Mouse (Mus musculus) liver, embryonic 14.5 days (tissue): ENCODE results near the gene Gngt2. TPM values are rescaled to one million over a fixed set of nuclear protein-coding genes. Genes with fewer than 3 reads are reported as not detected.

Experiments used
- ATAC-seq: fragments of 200-750 bp; cut with Nextera tagmentation; 2 replicates; pipeline ENCODE4 v1.8.0; 2017; ENCODE audit warnings: moderate number of reproducible peaks, mild to moderate bottlenecking, moderate library complexity; ENCODE audit not compliant: insufficient read depth
- DNase-seq, 3 experiments: peaks; one replicate each; pipeline ENCODE4 v3.0.0-alpha.2; 2012 to 2013; ENCODE audit warnings: low read depth in 3 of 3, low spot score in 3 of 3
- H3K27ac ChIP-seq: fragments of 300-500 bp; sonication (generic); 2 replicates; pipeline ENCODE4 v1.5.1; 2014; ENCODE audit warnings: moderate library complexity, mild to moderate bottlenecking, control low read depth, inconsistent platforms
- H3K27me3 ChIP-seq: fragments of 300-500 bp; sonication (generic); 2 replicates; pipeline ENCODE4 v1.6.1; 2014; ENCODE audit warnings: mild to moderate bottlenecking, low read length, moderate library complexity; ENCODE audit not compliant: control insufficient read depth, insufficient read depth
- H3K36me3 ChIP-seq: fragments of 300-500 bp; sonication (generic); replicated peaks from 2 replicates; pipeline ENCODE4 v1.6.1; 2014; ENCODE audit warnings: low read depth; ENCODE audit not compliant: control insufficient read depth, insufficient read depth
- H3K4me1 ChIP-seq, 2 experiments: fragments of 200-500 bp in 1 of 2; fragments of 300-500 bp in 1 of 2; sonication (generic) in 1 of 2; replicated peaks; 2 replicates each; pipeline ENCODE4 v1.6.1; 2012 to 2014; ENCODE audit warnings: antibody characterized with exemption in 1 of 2, inconsistent platforms in 1 of 2, low read length in 1 of 2; ENCODE audit not compliant: control insufficient read depth in 2 of 2, insufficient read depth in 2 of 2
- H3K4me2 ChIP-seq: fragments of 300-500 bp; sonication (generic); 2 replicates; pipeline ENCODE4 v1.6.1; 2014; ENCODE audit warnings: low read depth, mild to moderate bottlenecking, control low read depth, moderate library complexity
- H3K4me3 ChIP-seq, 2 experiments: fragments of 200-500 bp in 1 of 2; fragments of 300-500 bp in 1 of 2; sonication (generic) in 1 of 2; 2 replicates each; pipeline ENCODE4 v1.5.1; 2012 to 2014; ENCODE audit warnings: low read depth in 2 of 2, low read length in 2 of 2, mild to moderate bottlenecking in 2 of 2, control low read depth in 1 of 2, inconsistent platforms in 1 of 2, moderate library complexity in 1 of 2; ENCODE audit not compliant: insufficient read depth in 1 of 2
- H3K9ac ChIP-seq: fragments of 300-500 bp; sonication (generic); replicated peaks from 2 replicates; pipeline ENCODE4 v1.6.1; 2014; ENCODE audit warnings: mild to moderate bottlenecking, control low read depth, moderate library complexity
- H3K9me3 ChIP-seq: fragments of 300-500 bp; sonication (generic); 2 replicates; pipeline ENCODE4 v1.6.1; 2016; ENCODE audit warnings: low read length, mixed read lengths; ENCODE audit not compliant: control insufficient read depth
- CTCF ChIP-seq: IDR thresholded peaks from 2 replicates; pipeline ENCODE4 v1.5.1; 2016; ENCODE audit warnings: antibody characterized with exemption, low read depth, control low read depth
- EP300 ChIP-seq: IDR thresholded peaks from 2 replicates; pipeline ENCODE4 v1.6.1; 2016; ENCODE audit warnings: antibody characterized with exemption, low read depth
- WGBS: fragments of 180-500 bp; shearing (Covaris S2); extraction: QIAGEN DNeasy Blood & Tissue Kit; methylation state at CpG from one replicate; pipeline ENCODE4 v1.1.7; 2014; ENCODE audit not compliant: insufficient replicate concordance; 5-methylcytosine and 5-hydroxymethylcytosine counted together
- polyA plus RNA-seq, 2 experiments: library from polyadenylated mRNA; depleted of rRNA in 1 of 2; stranded (reverse) in 1 of 2; unstranded in 1 of 2; fragments of >200 nt; fragmentation: Nextera tagmentation in 1 of 2; extraction: Ambion mirVana in 1 of 2; gene quantifications; 2 replicates each; pipeline versions ENCODE4 v1.2.1 to v1.2.3; 2012 to 2014

Gene Gngt2
- polyA plus RNA-seq, 2 experiments = 13.0 to 16.5 TPM

DNA sequence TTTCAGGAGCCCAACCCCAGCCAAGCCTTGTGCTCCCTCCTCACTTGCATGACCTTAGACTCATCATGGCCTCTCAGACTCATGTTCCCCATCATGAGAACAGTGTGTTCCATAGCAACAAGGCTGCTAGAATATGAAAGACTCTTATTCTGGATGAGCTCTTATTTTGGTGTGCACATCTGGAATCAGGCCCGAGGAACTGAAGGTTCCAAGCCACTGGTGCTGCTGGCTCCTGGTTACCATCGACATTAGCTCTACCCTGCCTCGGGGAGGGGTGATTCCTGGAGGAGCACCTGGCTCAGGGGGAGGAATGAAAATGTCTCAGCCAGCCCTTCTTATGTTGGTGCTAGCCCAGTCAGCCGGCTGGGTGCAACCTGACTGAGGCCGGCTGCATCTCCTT, 22.2 kb upstream of the Gngt2 start:
- ATAC-seq = no peak
- H3K9me3 ChIP-seq = no peaks in the 10 kb centered on the region
- H3K27ac ChIP-seq = no peak overlapping the region
- H3K27me3 ChIP-seq = no peaks in the 10 kb centered on the region
- TF ChIP-seq CTCF = no peak
- no peak for TF ChIP-seq EP300
- no peaks in the 10 kb centered on the region for H3K36me3 ChIP-seq
- WGBS = 74% methylated on average over 5 of the region's 5 CpGs
- peaks cover 11 to 12% of the 10 kb centered on the region in 2 experiments for H3K4me1 ChIP-seq
- H3K4me3 ChIP-seq = no peak overlapping the region
- no peak overlapping the region for H3K4me2 ChIP-seq
- no peak for DNase-seq
- no peak overlapping the region for H3K9ac ChIP-seq

DNA sequence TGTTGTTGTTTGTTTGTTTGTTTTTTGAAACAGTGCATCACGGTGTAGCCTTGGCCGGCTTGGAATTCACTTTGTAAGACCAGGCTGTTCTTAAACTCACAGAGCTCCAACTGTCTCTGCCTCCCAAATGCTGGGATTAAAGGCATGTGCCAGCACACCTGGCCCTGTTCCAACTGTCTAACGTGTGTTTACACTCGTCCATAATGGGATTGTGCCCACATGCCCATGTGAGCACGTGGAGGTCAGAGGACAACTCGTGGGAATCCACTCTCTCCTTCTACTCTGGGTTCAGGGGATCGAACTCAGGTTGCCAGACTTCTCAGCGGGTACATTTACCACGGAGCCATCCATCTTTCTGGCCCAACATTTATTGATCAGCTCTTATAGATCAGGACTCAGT, 21.6 kb upstream of the Gngt2 start:
- no peaks in the 10 kb centered on the region for H3K36me3 ChIP-seq
- H3K9me3 ChIP-seq = no peaks in the 10 kb centered on the region
- 76% methylated on average over 9 of the region's 9 CpGs for WGBS
- no peak for ATAC-seq
- H3K27me3 ChIP-seq = no peaks in the 10 kb centered on the region
- H3K4me3 ChIP-seq = no peak overlapping the region
- TF ChIP-seq CTCF (no peak), EP300 (no peak)
- peaks cover 5 to 8% of the 10 kb centered on the region in 2 experiments for H3K4me1 ChIP-seq
- no peak overlapping the region for H3K9ac ChIP-seq
- H3K27ac ChIP-seq = no peak overlapping the region
- no peak for DNase-seq
- no peak overlapping the region for H3K4me2 ChIP-seq

DNA sequence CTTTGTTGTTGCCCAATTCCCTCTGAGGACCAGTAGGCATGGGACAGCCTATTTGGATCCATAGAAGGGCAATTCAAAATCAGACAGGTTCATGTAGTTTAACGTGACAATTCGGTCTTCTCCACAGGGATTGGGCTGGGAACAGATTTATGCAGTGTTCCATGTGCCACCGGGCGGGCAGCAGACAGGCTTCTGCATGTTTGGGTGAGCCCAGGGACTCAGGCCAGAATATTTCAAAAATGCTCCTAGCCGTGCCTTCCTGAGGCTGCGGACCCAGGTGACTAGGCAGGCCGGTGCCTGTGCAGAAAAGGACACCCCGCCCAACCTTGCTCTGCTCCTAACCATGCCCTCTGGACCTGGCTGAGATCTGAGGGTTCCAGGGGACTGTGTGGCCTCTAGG, 17.9 kb upstream of the Gngt2 start:
- WGBS = 86% methylated on average over 8 of the region's 8 CpGs
- no peaks in the 10 kb centered on the region for H3K36me3 ChIP-seq
- no peak overlapping the region for H3K27ac ChIP-seq
- no peaks in the 10 kb centered on the region for H3K27me3 ChIP-seq
- H3K9ac ChIP-seq = no peak overlapping the region
- DNase-seq = no peak
- H3K4me2 ChIP-seq = no peak overlapping the region
- peaks cover 7 to 12% of the 10 kb centered on the region in 2 experiments for H3K4me1 ChIP-seq
- ATAC-seq = no peak
- H3K4me3 ChIP-seq = no peak overlapping the region
- H3K9me3 ChIP-seq = no peaks in the 10 kb centered on the region
- TF ChIP-seq EP300 (no peak), CTCF (no peak)

DNA sequence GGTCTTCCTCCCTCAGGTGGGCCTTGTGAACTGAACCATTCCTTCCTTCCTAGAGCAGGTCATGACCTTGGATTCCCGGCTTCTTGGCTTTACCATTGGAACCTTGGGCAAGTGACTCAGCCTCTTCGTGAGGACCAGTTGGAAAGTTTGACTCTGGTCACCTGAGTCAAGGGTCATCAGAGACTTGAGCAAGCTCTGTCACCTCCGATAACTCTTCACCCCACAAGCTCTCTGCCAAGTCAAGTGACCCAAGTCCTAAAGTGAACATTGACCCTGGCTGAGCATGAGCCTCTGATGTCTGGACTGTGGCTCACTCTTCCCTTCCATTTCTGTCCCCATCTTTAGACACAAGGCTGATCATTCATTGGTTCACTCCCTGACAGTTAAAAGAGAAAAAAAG, 15.5 kb upstream of the Gngt2 start:
- Histone ChIP-seq H3K27me3 (peaks cover 5% of the 10 kb centered on the region), H3K4me2 (no peak overlapping the region), H3K4me1 (peaks cover 9 to 20% of the 10 kb centered on the region in 2 experiments), H3K9ac (no peak overlapping the region), H3K4me3 (no peak overlapping the region), H3K27ac (no peak overlapping the region), H3K9me3 (no peaks in the 10 kb centered on the region), H3K36me3 (no peaks in the 10 kb centered on the region)
- no peak for DNase-seq
- TF ChIP-seq EP300 (no peak), CTCF (no peak)
- WGBS = 78% methylated on average over 3 of the region's 3 CpGs
- ATAC-seq = no peak

DNA sequence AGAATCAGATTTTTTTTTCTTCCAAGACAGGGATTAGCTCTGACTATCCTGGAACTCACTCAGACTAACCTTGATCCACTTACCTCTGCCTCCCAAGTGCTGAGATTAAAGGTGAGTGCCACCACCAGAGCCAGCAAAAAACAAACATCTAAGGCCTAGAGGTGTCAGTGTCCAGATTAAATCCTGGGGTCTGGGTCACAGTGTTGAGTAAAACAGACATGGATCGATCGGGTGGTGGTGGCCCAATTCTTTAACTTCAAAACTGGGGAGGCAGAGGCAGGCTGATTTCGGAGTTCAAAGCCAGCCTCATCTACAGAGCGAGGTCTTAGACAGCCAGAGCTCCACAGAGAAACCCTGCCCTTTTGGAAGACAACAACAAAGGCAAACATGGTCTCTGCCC, 14.6 kb upstream of the Gngt2 start:
- peaks cover 18 to 29% of the 10 kb centered on the region in 2 experiments for H3K4me1 ChIP-seq
- WGBS = 86% methylated on average over 4 of the region's 4 CpGs
- H3K27me3 ChIP-seq = peaks cover 5% of the 10 kb centered on the region
- H3K4me2 ChIP-seq = no peak overlapping the region
- no peaks in the 10 kb centered on the region for H3K9me3 ChIP-seq
- H3K4me3 ChIP-seq = no peak overlapping the region
- TF ChIP-seq EP300 = no peak
- no peak for TF ChIP-seq CTCF
- no peak for ATAC-seq
- no peaks in the 10 kb centered on the region for H3K36me3 ChIP-seq
- DNase-seq = no peak
- H3K9ac ChIP-seq = no peak overlapping the region
- H3K27ac ChIP-seq = no peak overlapping the region
